Mouse (Mus musculus): ENCODE data around the gene Dennd2d. TPM values are rescaled to one million over a fixed set of nuclear protein-coding genes. Genes with fewer than 3 reads are reported as not detected.

The Dennd2d gene
- polyA plus RNA-seq, 1 experiment: 0.03 TPM

DNA sequence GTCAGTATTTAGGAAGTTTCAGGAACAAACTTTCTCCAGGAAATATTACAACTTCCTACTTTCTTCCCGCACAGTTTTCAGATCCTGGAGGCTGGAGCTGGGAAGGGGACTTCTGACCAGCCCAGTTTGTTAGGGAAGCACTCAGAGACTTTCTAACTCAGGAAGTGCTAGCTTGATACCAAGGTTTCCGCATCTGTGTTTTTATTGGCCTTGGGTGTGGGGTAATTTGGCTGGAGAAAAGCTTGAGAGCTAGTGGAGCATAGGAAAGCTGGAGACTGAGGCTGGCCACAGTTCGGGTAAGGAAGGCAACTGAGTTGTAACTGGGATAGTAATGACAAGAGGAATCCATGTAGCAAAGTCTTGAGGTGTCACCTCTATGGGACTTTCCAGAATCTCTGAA, 11.7 kb downstream of the Dennd2d start:
- TF ChIP-seq GATA1 (IDR thresholded peaks at IDR 0.05; ENCODE audit: low read length): no peak
- Histone ChIP-seq H3K36me3 (ENCODE audit: control insufficient read depth) (no peaks in the 10 kb centered on the region; the same call in 1 of the 2 replicates), H3K9me3 (ENCODE audit: control insufficient read depth, low read length) (no peaks in the 10 kb centered on the region)

DNA sequence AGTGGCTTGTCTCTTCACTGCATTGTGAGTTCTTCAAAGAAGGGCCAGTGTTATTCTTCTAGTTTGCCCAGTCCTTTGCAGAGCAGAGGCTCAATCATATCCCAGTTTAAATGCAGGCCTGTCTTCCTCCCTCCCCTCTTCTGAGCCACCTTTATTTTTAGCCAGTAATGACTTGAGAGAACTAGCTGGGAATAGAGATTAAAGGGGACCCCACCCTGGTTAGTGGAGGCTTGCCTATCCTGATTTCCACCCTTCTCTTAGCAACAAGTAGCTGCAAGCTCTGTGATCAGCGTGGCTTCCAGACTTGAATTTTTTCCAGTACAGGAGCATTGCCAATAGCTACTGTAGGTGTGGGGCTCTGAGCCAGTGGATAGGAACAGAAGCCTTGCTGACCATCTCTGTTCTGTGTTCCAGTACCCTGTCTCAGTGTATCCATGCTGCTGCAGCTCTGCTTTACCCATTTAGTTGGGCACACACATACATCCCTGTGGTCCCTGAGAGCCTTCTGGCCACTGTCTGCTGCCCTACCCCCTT, 12.3 kb downstream of the Dennd2d start:
- H3K9me3 ChIP-seq (ENCODE audit: control insufficient read depth, low read length): no peaks in the 10 kb centered on the region
- TF ChIP-seq TAL1 (IDR thresholded peaks at IDR 0.05; ENCODE audit: low read length): no peak
- no peak for TF ChIP-seq GATA1 (IDR thresholded peaks at IDR 0.05; ENCODE audit: low read length)
- peaks cover 65% of the 10 kb centered on the region for H3K4me1 ChIP-seq (ENCODE audit: control insufficient read depth)
- H3K36me3 ChIP-seq (ENCODE audit: control insufficient read depth): no peaks in the 10 kb centered on the region; the same call in 1 of the 2 replicates
- no peak overlapping the region for H3K4me3 ChIP-seq (replicated peaks)
- H3K27me3 ChIP-seq (ENCODE audit: control insufficient read depth): no peaks in the 10 kb centered on the region

More for the DNA sequence above, 11.7 kb downstream of the Dennd2d start:
- Histone ChIP-seq H3K4me3 (replicated peaks) (no peak overlapping the region), H3K4me1 (ENCODE audit: control insufficient read depth) (peaks cover 65% of the 10 kb centered on the region), H3K27me3 (ENCODE audit: control insufficient read depth) (no peaks in the 10 kb centered on the region)

DNA sequence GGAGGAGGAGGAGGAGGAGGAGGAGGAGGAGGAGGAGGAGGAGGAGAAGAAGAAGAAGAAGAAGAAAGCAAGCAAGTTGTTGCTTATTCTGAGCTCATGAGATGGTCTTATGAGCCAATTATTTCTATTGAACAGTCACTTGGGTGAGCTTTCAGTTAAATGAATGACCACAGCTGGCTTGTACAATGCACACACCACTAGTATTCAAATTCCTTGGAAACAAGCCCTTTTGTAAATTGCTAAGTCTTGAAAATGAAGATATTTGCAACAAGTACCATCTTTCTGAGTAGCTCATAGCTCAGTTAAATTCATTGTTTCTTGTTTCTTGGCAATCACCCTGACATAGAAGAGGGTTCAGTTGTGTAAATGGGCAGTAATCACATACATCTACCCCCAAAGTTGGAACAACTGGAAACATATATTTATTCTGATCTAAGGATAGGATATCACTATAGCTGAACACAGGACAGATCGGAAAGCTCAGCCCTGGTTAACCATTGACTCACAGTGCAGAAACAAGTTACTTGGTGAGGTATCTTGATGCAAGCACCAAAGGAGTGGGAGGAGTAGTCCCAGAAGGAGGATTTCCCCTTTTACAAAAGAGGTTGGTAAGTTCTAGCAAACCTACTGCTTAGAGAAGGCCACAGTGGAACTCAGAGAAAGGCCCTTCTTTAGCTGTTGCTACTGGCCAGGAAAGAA, 13.3 kb downstream of the Dennd2d start:
- Histone ChIP-seq H3K36me3 (ENCODE audit: control insufficient read depth) (peaks cover 5% of the 10 kb centered on the region), H3K9me3 (ENCODE audit: control insufficient read depth, low read length) (no peaks in the 10 kb centered on the region), H3K27me3 (ENCODE audit: control insufficient read depth) (no peaks in the 10 kb centered on the region), H3K4me1 (ENCODE audit: control insufficient read depth) (peaks cover 65% of the 10 kb centered on the region), H3K4me3 (replicated peaks) (no peak overlapping the region)
- TF ChIP-seq TAL1 (IDR thresholded peaks at IDR 0.05; ENCODE audit: low read length): no peak
- no peak for TF ChIP-seq GATA1 (IDR thresholded peaks at IDR 0.05; ENCODE audit: low read length)

DNA sequence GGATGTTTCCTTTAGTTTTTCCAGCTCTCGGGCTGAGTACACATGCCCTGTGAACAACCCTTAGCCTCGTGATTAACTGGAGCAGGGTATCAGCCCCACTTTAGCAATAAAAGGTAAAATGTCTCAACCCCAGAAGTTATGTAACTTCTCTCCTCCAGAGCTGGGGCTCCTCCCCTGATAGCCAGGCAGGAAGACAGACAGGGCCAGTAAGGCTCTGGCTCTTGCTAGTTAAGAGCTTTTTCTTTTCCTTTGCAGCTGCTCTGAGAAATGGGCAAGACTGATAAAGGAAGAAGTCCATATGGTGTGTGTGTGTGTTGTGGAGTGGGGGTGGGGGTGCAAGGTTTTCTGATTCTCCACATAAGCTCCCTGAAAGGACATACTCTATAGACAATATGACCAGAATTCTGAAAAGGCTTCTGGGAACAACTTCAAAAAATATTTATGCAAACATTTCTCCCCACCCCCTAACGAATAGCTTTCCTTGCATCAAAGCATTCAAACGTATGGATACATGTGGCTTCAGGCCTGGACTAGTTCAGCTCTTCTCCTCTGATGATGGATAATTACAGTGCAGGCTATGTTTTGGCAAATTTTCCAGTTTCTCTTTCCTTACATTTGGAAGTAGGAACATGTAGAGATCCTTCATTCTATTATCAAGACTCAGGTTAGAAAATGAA, 14.0 kb downstream of the Dennd2d start:
- no peaks in the 10 kb centered on the region for H3K9me3 ChIP-seq (ENCODE audit: control insufficient read depth, low read length)
- no peaks in the 10 kb centered on the region for H3K27me3 ChIP-seq (ENCODE audit: control insufficient read depth)
- peaks cover 63% of the 10 kb centered on the region for H3K4me1 ChIP-seq (ENCODE audit: control insufficient read depth)
- H3K36me3 ChIP-seq (ENCODE audit: control insufficient read depth): peaks cover 11% of the 10 kb centered on the region
- H3K4me3 ChIP-seq (replicated peaks): no peak overlapping the region
- TF ChIP-seq GATA1 (IDR thresholded peaks at IDR 0.05; ENCODE audit: low read length) (no peak), TAL1 (IDR thresholded peaks at IDR 0.05; ENCODE audit: low read length) (no peak)

DNA sequence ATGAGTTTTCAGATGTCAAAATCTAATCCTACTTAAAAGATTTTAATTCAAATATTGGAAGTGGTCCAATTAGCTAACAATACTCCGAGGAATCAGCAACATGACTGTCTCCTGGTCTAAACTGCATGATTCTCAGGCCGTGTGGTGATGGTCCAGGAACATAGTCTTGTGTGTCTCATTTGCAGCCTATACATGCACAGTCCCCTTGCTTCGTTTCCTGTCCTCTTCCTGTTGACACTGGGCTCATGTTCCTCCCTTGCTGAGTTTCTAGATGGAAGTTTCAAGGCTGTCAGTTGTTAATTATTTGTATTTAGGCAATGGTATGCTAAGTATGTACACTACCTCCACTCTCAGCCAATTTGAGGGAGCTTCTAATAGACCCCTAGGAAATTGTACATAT, 14.8 kb downstream of the Dennd2d start:
- Histone ChIP-seq H3K4me3 (replicated peaks) (no peak overlapping the region), H3K27me3 (ENCODE audit: control insufficient read depth) (no peaks in the 10 kb centered on the region), H3K4me1 (ENCODE audit: control insufficient read depth) (peaks cover 54% of the 10 kb centered on the region), H3K9me3 (ENCODE audit: control insufficient read depth, low read length) (no peaks in the 10 kb centered on the region), H3K36me3 (ENCODE audit: control insufficient read depth) (peaks cover 12% of the 10 kb centered on the region)
- no peak for TF ChIP-seq GATA1 (IDR thresholded peaks at IDR 0.05; ENCODE audit: low read length)
- TF ChIP-seq TAL1 (IDR thresholded peaks at IDR 0.05; ENCODE audit: low read length): no peak

DNA sequence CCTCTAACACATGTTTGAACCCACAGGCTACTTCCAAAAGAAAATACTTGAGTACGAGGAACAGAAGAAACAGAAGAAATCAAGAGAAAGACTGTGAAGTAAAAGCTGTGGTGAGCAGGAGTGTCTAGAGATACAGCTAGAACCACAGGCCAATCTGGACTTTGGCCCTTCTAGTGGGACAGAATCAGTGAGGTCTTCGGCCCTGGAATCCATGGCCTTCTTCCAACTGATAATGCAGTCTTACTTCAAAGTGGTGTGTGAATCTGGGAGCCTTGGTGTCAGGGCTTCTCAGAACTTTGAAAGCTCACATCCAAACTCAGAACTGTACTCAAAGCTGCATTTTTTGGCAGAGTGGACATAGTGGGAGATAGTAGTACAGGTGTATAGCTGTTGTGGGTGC, 18.3 kb downstream of the Dennd2d start:
- Histone ChIP-seq H3K4me1 (ENCODE audit: control insufficient read depth) (peaks cover 22% of the 10 kb centered on the region), H3K27me3 (ENCODE audit: control insufficient read depth) (no peaks in the 10 kb centered on the region), H3K9me3 (ENCODE audit: control insufficient read depth, low read length) (no peaks in the 10 kb centered on the region), H3K4me3 (replicated peaks) (no peak overlapping the region), H3K36me3 (ENCODE audit: control insufficient read depth) (peaks cover 37% of the 10 kb centered on the region)
- no peak for TF ChIP-seq GATA1 (IDR thresholded peaks at IDR 0.05; ENCODE audit: low read length)
- TF ChIP-seq TAL1 (IDR thresholded peaks at IDR 0.05; ENCODE audit: low read length): no peak

DNA sequence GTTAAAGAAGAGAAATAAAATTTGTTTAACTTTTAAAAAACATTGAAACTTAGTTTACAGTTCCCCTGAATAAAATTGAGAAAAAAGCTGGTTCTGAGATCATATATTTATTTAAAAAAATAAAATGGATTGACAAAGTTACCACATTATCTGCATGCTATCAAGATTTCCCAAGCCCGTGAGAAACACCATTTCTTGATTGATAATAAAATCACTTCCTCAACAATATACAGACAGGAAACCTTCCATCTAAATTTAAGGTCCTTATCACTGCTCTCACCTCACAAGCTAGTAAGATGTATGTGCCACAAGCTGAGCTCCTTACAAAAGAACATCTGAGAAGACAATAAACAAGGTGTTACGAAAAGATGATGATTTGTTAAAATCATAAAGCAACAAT, 20.7 kb downstream of the Dennd2d start:
- TF ChIP-seq GATA1 (IDR thresholded peaks at IDR 0.05; ENCODE audit: low read length): no peak
- TF ChIP-seq TAL1 (IDR thresholded peaks at IDR 0.05; ENCODE audit: low read length): no peak
- peaks cover 39% of the 10 kb centered on the region for H3K36me3 ChIP-seq (ENCODE audit: control insufficient read depth)
- H3K27me3 ChIP-seq (ENCODE audit: control insufficient read depth): no peaks in the 10 kb centered on the region
- H3K4me1 ChIP-seq (ENCODE audit: control insufficient read depth): no peaks in the 10 kb centered on the region
- H3K9me3 ChIP-seq (ENCODE audit: control insufficient read depth, low read length): no peaks in the 10 kb centered on the region
- H3K4me3 ChIP-seq (replicated peaks): no peak overlapping the region

DNA sequence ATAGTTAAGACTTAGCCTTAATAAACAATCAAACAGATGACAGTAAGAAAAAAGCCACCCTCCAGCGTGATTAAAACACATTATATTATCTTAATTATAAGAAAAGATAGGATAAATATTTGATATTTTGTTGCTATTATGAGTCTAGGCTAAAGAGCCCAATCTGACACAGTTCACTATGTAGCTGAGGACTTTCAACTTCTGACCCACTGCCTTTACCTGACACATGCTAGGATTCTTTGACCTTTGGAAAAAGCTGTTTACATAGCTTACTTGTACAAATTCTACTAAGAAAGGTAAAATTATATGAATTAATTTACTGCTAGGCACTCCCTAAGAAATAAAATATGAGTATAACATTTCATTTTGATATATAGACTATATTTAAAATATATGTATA, 28.5 kb downstream of the Dennd2d start:
- H3K4me1 ChIP-seq (ENCODE audit: control insufficient read depth): no peaks in the 10 kb centered on the region
- H3K9me3 ChIP-seq (ENCODE audit: control insufficient read depth, low read length): no peaks in the 10 kb centered on the region
- peaks cover 10% of the 10 kb centered on the region for H3K36me3 ChIP-seq (ENCODE audit: control insufficient read depth)
- H3K27me3 ChIP-seq (ENCODE audit: control insufficient read depth): no peaks in the 10 kb centered on the region
- TF ChIP-seq GATA1 (IDR thresholded peaks at IDR 0.05; ENCODE audit: low read length) (no peak), TAL1 (IDR thresholded peaks at IDR 0.05; ENCODE audit: low read length) (no peak)
- H3K4me3 ChIP-seq (replicated peaks): no peak overlapping the region

DNA sequence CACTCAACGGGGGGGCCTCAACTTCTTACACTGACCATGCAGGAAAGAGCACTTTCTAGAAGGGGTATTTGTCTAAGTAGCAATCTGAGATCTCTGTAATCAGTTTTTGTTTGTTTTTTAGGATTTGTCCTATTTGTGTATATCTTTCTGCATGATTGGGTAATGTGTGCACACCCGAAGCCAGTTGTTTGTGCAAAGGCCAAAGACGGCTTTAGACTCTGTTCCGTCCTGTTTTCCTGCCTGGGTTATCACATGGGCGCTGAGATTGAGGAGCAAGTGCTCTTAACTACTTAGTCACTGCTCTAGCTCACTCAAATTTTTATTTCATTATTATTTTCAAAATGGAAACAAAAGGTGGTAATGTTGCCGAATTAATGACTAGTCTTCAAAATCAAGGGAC, 32.8 kb downstream of the Dennd2d start:
- TF ChIP-seq TAL1 (IDR thresholded peaks at IDR 0.05; ENCODE audit: low read length): no peak
- no peak for TF ChIP-seq GATA1 (IDR thresholded peaks at IDR 0.05; ENCODE audit: low read length)
- Histone ChIP-seq H3K4me3 (replicated peaks) (no peak overlapping the region), H3K27me3 (ENCODE audit: control insufficient read depth) (no peaks in the 10 kb centered on the region), H3K36me3 (ENCODE audit: control insufficient read depth) (peaks cover 4% of the 10 kb centered on the region), H3K4me1 (ENCODE audit: control insufficient read depth) (no peaks in the 10 kb centered on the region), H3K9me3 (ENCODE audit: control insufficient read depth, low read length) (no peaks in the 10 kb centered on the region)
